Mouse (Mus musculus): ENCODE results near the gene Prn. TPM values are rescaled to one million over a fixed set of nuclear protein-coding genes. Genes with fewer than 3 reads are reported as not detected.

The Prn gene
- polyA plus RNA-seq, 1 experiment: not detected

- no peak for DNase-seq (ENCODE audit: low spot score)
These were observed 40.2 kb downstream of the Prn start for GRCm38 (mm10) chr2:131949767-131950597.

- DNase-seq (ENCODE audit: low spot score): no peak
These were observed 40.9 kb downstream of the Prn start, which contains the start of gene Prnd for GRCm38 (mm10) chr2:131950598-131951095. Gene Prnd, plus strand, starts transcription at chr2:131950861.

GRCm38 (mm10) chr2:131952456-131952855, 42.7 kb downstream of the Prn start:
- no peak for DNase-seq (ENCODE audit: low spot score)

- DNase-seq (ENCODE audit: low spot score): no peak
These were observed 43.3 kb downstream of the Prn start for GRCm38 (mm10) chr2:131952961-131953538.

GRCm38 (mm10) chr2:131953711-131954110, 44.0 kb downstream of the Prn start:
- DNase-seq (ENCODE audit: low spot score): no peak

GRCm38 (mm10) chr2:131954835-131955234, 45.1 kb downstream of the Prn start:
- no peak for DNase-seq (ENCODE audit: low spot score)

- no peak for DNase-seq (ENCODE audit: low spot score)
These were observed 45.5 kb downstream of the Prn start for GRCm38 (mm10) chr2:131955264-131955663.

GRCm38 (mm10) chr2:131956336-131957256, 46.8 kb downstream of the Prn start:
- DNase-seq (ENCODE audit: low spot score): no peak

GRCm38 (mm10) chr2:131957731-131958222, 48.0 kb downstream of the Prn start:
- DNase-seq (ENCODE audit: low spot score): no peak

- no peak for DNase-seq (ENCODE audit: low spot score)
These were observed 51.9 kb downstream of the Prn start for GRCm38 (mm10) chr2:131961671-131962070.

GRCm38 (mm10) chr2:131970597-131970996, 60.8 kb downstream of the Prn start:
- no peak for DNase-seq (ENCODE audit: low spot score)

GRCm38 (mm10) chr2:131971098-131971497, 61.3 kb downstream of the Prn start:
- DNase-seq (ENCODE audit: low spot score): no peak

- no peak for DNase-seq (ENCODE audit: low spot score)
These were observed 66.9 kb downstream of the Prn start for GRCm38 (mm10) chr2:131976663-131977062.

- DNase-seq (ENCODE audit: low spot score): peak; percentile 15
These were observed 71.1 kb downstream of the Prn start for GRCm38 (mm10) chr2:131980866-131981265.

GRCm38 (mm10) chr2:131982546-131983196, 72.9 kb downstream of the Prn start:
- DNase-seq (ENCODE audit: low spot score): peak; percentile 19

- no peak for DNase-seq (ENCODE audit: low spot score)
These were observed 78.2 kb downstream of the Prn start for GRCm38 (mm10) chr2:131987950-131988349.

- DNase-seq (ENCODE audit: low spot score): no peak
These were observed 78.8 kb downstream of the Prn start for GRCm38 (mm10) chr2:131988550-131988949.

GRCm38 (mm10) chr2:131992487-131992886, 82.7 kb downstream of the Prn start:
- DNase-seq (ENCODE audit: low spot score): no peak

- no peak for DNase-seq (ENCODE audit: low spot score)
These were observed 83.4 kb downstream of the Prn start for GRCm38 (mm10) chr2:131993151-131993550.

- no peak for DNase-seq (ENCODE audit: low spot score)
These were observed 83.9 kb downstream of the Prn start for GRCm38 (mm10) chr2:131993563-131994088.

GRCm38 (mm10) chr2:131994971-131995370, 85.2 kb downstream of the Prn start:
- no peak for DNase-seq (ENCODE audit: low spot score)
